Mouse (Mus musculus) limb, embryonic 14.5 days (tissue): ENCODE measurements around the gene Hectd4. TPM values are rescaled to one million over a fixed set of nuclear protein-coding genes. Genes with fewer than 3 reads are reported as not detected.

Experiments
- ATAC-seq: fragments of 200-750 bp; cut with Nextera tagmentation; 2 replicates; pipeline ENCODE4 v1.8.0; 2017; ENCODE audit warnings: low read depth, moderate number of reproducible peaks, moderate TSS enrichment; ENCODE audit not compliant: low FRiP score
- DNase-seq: peaks from one replicate; pipeline ENCODE4 v3.0.0-alpha.2; 2015; ENCODE audit warnings: low spot score
- H3K27ac ChIP-seq: fragments of 300-500 bp; sonication (generic); replicated peaks from 2 replicates; pipeline ENCODE4 v1.5.1; 2014; ENCODE audit warnings: low read depth, mild to moderate bottlenecking, low read length, moderate library complexity, mixed read lengths
- H3K27me3 ChIP-seq: fragments of 300-500 bp; sonication (generic); 2 replicates; pipeline ENCODE4 v1.6.1; 2014; ENCODE audit warnings: low read length, mixed read lengths; ENCODE audit not compliant: control insufficient read depth, insufficient read depth
- H3K36me3 ChIP-seq: fragments of 300-500 bp; sonication (generic); 2 replicates; pipeline ENCODE4 v1.6.1; 2014; ENCODE audit warnings: mild to moderate bottlenecking, low read length, moderate library complexity, mixed read lengths; ENCODE audit not compliant: control insufficient read depth, insufficient read depth
- H3K4me1 ChIP-seq: fragments of 300-500 bp; sonication (generic); 2 replicates; pipeline ENCODE4 v1.6.1; 2014; ENCODE audit warnings: antibody characterized with exemption, low read length, mixed read lengths; ENCODE audit not compliant: control insufficient read depth, insufficient read depth
- H3K4me2 ChIP-seq: fragments of 300-500 bp; sonication (generic); replicated peaks from 2 replicates; pipeline ENCODE4 v1.6.1; 2014; ENCODE audit warnings: low read depth, mild to moderate bottlenecking, low read length, moderate library complexity; ENCODE audit not compliant: severe bottlenecking
- H3K4me3 ChIP-seq: fragments of 300-500 bp; sonication (generic); replicated peaks from 2 replicates; pipeline ENCODE4 v1.5.1; 2014; ENCODE audit warnings: low read length
- H3K9ac ChIP-seq: fragments of 300-500 bp; sonication (generic); 2 replicates; pipeline ENCODE4 v1.6.1; 2014; ENCODE audit warnings: mild to moderate bottlenecking, low read depth, low read length, moderate library complexity; ENCODE audit not compliant: severe bottlenecking
- H3K9me3 ChIP-seq: fragments of 300-500 bp; sonication (generic); 2 replicates; pipeline ENCODE4 v1.6.1; 2016; ENCODE audit warnings: low read length; ENCODE audit not compliant: control insufficient read depth
- POLR2A ChIP-seq: fragments of 200-500 bp; IDR thresholded peaks from 2 replicates; pipeline ENCODE4 v1.8.0; 2012; ENCODE audit warnings: inconsistent platforms, mild to moderate bottlenecking, moderate library complexity, borderline replicate concordance; ENCODE audit not compliant: insufficient read depth, insufficient read length; ENCODE audit errors: extremely low read depth
- WGBS: fragments of 180-500 bp; shearing (Covaris S2); extraction: QIAGEN DNeasy Blood & Tissue Kit; methylation state at CpG from one replicate; pipeline ENCODE4 v1.1.7; 2014; 5-methylcytosine and 5-hydroxymethylcytosine counted together
- polyA plus RNA-seq, 2 experiments: library from polyadenylated mRNA; depleted of rRNA in 1 of 2; stranded (reverse) in 1 of 2; unstranded in 1 of 2; fragments of >200 nt; fragmentation: Nextera tagmentation in 1 of 2; extraction: Ambion mirVana in 1 of 2; gene quantifications; 2 replicates each; pipeline versions ENCODE4 v1.2.1 to v1.2.3; 2012 to 2014

Hectd4 gene
- polyA plus RNA-seq, 2 experiments: 7.0 to 15.2 TPM

- H3K4me2 ChIP-seq: no peak overlapping the region
- peaks cover 99% of the 10 kb centered on the region for H3K36me3 ChIP-seq
- H3K4me1 ChIP-seq: no peaks in the 10 kb centered on the region
- H3K4me3 ChIP-seq: no peak overlapping the region
- no peak overlapping the region for H3K9ac ChIP-seq
- TF ChIP-seq POLR2A: no peak
- 96% methylated on average over 5 of the region's 5 CpGs for WGBS
- DNase-seq (no peak), ATAC-seq (no peak)
- H3K9me3 ChIP-seq: no peaks in the 10 kb centered on the region
- no peak overlapping the region for H3K27ac ChIP-seq
- H3K27me3 ChIP-seq: no peaks in the 10 kb centered on the region
Measured at GRCm38 (mm10) chr5:121361696-121362095, 141.7 kb downstream of the Hectd4 start.

- Histone ChIP-seq H3K4me3 (no peak overlapping the region), H3K27ac (no peak overlapping the region), H3K4me2 (no peak overlapping the region), H3K27me3 (no peaks in the 10 kb centered on the region), H3K9ac (no peak overlapping the region), H3K9me3 (no peaks in the 10 kb centered on the region), H3K36me3 (peaks cover 99% of the 10 kb centered on the region), H3K4me1 (no peaks in the 10 kb centered on the region)
- TF ChIP-seq POLR2A: no peak
- WGBS: 82% methylated on average over 7 of the region's 7 CpGs
- no peak for DNase-seq
- ATAC-seq: no peak
Measured at GRCm38 (mm10) chr5:121363441-121363840, 143.4 kb downstream of the Hectd4 start.

- 81% methylated on average over 16 of the region's 16 CpGs for WGBS
- Histone ChIP-seq H3K9ac (no peak overlapping the region), H3K27ac (no peak overlapping the region), H3K27me3 (no peaks in the 10 kb centered on the region), H3K4me3 (no peak overlapping the region), H3K4me2 (no peak overlapping the region), H3K9me3 (no peaks in the 10 kb centered on the region), H3K4me1 (no peaks in the 10 kb centered on the region), H3K36me3 (peaks cover 87% of the 10 kb centered on the region)
- DNase-seq (no peak), ATAC-seq (no peak)
- TF ChIP-seq POLR2A: no peak
Measured at GRCm38 (mm10) chr5:121366449-121367225, 146.6 kb downstream of the Hectd4 start.

GRCm38 (mm10) chr5:121367255-121367654, 147.2 kb downstream of the Hectd4 start:
- Histone ChIP-seq H3K9ac (no peak overlapping the region), H3K4me1 (no peaks in the 10 kb centered on the region), H3K27me3 (no peaks in the 10 kb centered on the region), H3K36me3 (peaks cover 87% of the 10 kb centered on the region), H3K4me2 (no peak overlapping the region), H3K4me3 (no peak overlapping the region), H3K27ac (no peak overlapping the region), H3K9me3 (no peaks in the 10 kb centered on the region)
- TF ChIP-seq POLR2A: no peak
- 94% methylated on average over 4 of the region's 4 CpGs for WGBS
- no peak for ATAC-seq
- DNase-seq: no peak

- WGBS: 91% methylated on average over 6 of the region's 6 CpGs
- no peak overlapping the region for H3K9ac ChIP-seq
- no peak overlapping the region for H3K27ac ChIP-seq
- no peak for DNase-seq
- H3K36me3 ChIP-seq: peaks cover 83% of the 10 kb centered on the region
- H3K27me3 ChIP-seq: no peaks in the 10 kb centered on the region
- no peak overlapping the region for H3K4me2 ChIP-seq
- no peaks in the 10 kb centered on the region for H3K9me3 ChIP-seq
- H3K4me1 ChIP-seq: no peaks in the 10 kb centered on the region
- TF ChIP-seq POLR2A: no peak
- H3K4me3 ChIP-seq: no peak overlapping the region
- no peak for ATAC-seq
Measured at GRCm38 (mm10) chr5:121371712-121372111, 151.7 kb downstream of the Hectd4 start.
